Mouse (Mus musculus) cerebellum, postnatal 14 days (tissue): ENCODE measurements at regions not wholly inside any gene's neighbourhood (a gene's known extent, or its start where the extent isn't known, plus 50 kb on each side); places are given as distances from the start of the nearest gene placed in this dataset.

ENCODE experiments used
- DNase-seq, 2 experiments: peaks; one replicate each; pipeline ENCODE4 v3.0.0; 2021; ENCODE audit warnings: mixed read lengths in 2 of 2

DNA sequence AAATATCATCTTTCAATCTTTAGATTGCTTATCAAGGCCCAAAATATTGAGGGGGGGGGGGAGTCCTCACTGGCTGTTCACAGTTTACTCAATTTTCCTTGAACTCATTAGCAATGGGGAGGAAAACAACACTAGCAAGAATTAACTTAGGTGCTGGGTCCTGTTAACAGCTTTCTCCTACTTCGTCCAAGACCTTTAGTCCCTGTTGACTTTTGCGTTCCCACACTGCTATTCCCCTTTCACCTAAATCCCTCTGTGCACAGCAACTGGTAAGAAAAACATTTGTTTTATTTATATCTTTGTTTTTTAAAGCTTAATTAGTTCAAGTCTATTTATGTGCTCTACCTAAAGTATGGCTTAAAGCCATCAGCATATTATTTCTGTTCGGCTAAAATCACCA, 240.3 kb downstream of the Rnf152 start:
- no peak for DNase-seq

DNA sequence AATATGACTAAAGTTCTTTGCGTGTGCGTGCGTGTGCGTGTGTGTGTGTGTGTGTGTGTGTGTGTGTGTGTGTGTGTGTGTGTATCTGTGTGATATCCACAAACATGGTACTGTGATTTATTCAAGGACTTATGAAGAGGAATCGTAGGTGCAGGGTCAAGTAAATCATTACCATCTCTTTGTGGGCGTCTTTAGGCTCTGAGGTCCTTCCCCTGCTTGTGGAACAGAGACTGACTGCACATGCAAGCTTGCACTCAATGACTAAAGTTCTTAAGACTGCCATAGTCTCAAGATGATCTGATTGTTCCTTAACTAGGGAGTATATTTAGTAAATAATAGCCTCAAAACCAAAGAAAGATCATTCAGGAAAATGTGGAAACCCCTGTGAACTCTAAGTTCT, 241.1 kb downstream of the Rnf152 start:
- no peak for DNase-seq

DNA sequence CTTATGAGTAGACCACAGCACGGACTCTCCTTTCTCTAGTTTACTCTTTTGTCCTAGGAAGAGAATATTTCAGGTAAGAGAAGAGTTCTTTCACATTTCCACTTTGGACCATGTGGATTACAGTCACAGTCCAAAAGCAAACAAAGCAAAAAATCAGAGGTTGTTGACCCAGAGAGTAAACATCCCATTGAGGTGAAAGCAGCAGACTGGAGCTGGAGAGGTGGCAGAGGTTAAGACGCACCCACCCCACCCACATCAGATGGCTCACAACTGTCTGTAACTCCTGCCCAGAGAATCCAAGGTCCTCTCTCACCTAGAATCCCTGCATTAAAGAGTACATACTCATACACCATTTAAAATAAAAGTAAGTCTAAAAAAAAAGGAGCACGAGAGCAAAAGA, 241.7 kb downstream of the Rnf152 start:
- DNase-seq = no peak

DNA sequence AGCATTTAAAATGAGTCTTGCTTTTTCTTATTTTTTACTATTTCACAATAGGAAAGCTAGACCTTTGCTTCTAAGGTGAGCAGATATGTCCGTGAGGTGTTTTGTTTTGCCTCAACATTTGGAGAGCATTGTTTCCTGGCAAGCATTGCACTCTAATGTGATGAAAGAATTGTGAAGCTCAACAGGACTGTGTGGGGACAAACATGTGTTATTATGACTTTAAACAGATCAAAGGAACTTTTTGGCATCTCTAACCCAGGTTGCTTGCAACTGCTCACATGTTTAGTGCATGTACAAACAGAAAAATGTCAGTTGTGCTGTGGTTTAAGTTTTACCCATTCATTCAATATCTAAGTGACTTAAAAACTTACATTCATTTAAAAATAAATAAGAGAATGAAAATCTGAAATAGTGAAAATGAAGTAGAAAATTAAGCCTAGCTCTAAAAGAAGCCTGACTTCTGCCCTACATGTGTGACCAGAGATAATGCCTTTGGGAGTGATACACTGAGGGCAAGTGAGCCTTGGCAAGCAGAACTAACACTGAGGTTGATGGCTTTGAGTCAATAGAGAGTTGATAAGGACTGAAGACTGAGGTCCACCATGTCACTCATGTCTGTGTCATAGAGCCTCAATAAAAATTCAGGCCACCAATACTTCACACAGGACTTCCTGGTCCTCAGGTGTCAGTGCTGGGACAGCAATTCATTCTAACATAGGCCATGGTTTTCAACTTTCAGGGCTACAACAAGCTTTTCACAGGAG, 243.6 kb downstream of the Rnf152 start:
- no peak for DNase-seq

DNA sequence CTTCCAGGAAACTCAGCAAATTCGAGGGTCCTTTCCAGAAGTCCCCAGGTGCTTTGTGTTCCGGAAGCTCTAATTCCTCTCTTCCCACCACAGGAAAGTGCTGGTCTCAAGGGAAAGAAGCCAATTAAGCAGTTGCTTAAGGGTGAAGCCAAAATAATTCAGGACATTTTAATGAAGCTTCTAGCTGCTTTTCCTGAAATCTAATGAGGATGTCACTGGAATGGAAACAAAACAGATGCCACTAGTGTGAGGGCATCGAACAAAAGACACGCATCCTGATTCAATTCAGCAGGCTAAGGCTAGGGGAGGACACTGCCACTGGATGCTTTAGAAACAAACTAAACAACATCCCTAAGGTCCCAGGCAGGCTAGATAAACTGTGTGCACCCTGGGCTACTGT, 245.3 kb downstream of the Rnf152 start:
- peak; percentile 14 to 42 for DNase-seq

DNA sequence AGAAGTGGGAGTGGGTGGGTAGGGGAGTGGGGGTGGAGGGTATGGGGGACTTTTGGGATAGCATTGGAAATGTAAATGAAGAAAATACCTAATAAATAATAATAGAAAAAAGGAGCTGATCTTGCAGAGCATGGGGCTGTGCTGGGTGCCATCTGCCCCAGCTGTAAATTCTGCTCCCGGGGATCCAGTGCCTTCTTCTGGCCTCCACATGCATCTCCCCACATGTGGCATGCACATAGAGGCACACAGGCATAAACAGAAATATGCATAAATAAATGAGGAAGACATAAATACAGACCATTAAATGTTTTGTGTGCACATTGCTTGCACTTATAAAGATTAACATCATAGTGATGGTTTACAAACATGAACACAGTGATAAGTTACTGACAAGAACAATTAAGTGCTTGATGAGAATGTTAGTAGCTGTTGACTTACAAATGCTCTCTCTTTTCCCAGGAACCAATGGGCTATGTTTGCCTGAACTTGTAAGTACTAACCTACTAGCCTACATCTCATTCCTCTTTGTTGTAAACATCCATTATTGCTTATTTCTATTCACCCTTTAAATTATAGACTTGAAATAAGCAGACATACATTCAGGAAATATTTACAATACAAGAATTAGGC, 245.8 kb downstream of the Rnf152 start:
- no peak for DNase-seq

DNA sequence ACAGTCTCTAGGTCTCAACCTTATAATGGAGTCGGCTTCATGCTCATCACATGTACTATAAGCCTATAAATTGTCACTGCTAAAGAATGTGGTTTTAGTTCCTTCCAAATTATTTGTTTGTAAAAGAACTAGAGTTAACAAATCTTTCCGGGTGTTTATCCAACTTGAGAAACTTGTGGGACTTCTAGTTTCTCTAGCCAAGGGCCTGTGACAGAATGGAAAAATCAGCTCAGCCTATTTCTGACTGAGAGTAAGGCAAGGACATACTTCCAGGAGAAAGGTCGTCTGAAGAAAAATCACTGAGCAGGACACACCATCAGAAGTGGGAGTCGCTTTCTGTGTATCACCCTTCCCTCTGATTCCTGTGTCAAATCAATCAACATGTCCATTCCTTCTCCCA, 248.7 kb downstream of the Rnf152 start:
- DNase-seq = no peak

DNA sequence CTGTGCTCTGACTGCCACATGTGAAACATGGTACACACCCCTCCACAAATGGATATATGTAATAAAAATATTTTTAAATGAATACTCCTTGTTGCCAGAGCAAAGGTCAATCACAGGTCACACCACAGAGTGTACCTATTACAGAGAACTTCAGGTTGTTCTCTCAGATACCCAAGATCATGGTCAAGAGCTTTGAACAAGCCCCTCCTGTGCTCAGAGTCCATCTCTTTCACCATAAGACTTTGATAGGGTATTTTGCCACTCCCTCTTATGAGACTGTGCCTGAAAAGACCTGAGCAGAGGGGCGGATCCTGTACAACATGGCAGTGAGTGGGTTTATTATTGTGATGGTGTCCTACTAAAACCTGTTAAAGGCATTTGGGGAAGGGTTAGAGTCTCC, 249.3 kb downstream of the Rnf152 start:
- no peak for DNase-seq

DNA sequence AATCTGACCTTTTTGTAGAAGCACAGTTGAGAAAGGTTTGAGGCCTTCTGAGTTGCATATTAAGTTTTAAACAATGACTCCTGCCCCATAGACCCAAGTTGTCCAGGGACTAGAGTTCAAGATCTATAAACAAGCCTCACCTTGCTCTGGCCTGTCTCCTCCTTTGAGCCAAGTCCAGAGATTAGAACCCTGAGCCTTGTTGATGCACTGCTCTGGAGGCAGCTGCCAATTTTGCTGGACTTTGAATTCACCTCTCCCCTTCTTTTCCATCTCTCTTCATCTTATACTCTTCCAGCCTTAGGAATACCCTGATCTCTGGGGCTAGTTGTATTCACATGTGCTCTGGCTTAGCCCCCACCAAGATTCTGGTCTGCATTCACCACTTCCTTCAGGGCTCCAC, 251.3 kb downstream of the Rnf152 start:
- DNase-seq = no peak

DNA sequence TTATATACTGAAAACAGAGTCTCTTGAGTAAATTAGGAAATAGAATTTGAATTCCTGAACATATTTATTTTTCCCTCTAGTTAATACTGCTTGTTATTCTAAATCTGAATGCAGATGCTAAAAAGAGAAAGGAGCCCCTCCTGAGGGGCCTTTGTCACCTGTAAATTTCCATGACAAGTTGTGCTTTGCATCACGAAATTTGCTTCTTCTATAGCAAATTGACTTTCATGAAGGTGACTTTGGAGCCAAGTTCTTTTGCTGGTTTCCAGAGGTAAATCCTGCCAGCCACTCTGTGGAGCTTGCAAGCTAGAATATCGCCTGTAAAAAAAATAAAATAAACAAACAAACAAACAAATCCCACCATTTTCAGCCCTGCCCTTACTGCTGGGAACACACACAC, 261.4 kb downstream of the Rnf152 start:
- DNase-seq = no peak

DNA sequence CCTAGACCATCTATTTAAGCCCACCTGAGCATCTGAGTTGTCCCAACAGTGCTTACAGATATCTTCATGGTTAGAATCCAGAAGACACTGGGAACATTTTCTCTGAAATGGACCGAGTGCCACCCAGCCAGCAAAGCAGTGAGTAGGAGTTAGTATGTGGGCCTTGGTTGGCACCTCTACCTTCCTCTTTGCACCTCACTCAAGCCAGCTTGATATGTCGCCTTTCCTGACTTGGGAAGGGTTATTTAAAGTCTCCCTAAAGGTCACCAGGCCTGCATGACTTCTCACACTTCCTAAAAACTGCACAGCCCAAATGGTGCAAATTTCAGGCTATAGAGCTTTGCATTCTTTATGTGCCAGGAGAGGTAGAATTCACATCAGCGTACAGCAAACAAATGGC, 262.0 kb downstream of the Rnf152 start:
- DNase-seq = no peak

DNA sequence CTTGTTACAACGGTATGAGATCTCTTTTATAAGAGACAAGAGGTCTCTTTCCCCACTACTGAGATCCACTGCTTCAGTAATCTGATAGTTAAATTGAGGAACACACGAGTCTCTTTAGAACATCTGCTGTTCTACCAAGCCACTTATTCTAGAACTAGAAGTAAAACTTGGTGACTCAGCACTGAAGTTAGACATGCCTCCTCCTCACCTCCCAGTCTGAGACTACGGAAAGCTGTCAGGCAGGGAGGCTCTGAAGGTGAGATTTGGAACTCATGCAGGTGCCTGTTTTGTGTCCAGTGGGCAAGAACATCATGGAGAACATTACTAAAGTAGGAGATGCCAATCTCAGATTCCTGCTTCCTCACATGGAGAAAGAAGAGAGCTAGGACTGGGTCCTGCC, 262.6 kb downstream of the Rnf152 start:
- DNase-seq = no peak

DNA sequence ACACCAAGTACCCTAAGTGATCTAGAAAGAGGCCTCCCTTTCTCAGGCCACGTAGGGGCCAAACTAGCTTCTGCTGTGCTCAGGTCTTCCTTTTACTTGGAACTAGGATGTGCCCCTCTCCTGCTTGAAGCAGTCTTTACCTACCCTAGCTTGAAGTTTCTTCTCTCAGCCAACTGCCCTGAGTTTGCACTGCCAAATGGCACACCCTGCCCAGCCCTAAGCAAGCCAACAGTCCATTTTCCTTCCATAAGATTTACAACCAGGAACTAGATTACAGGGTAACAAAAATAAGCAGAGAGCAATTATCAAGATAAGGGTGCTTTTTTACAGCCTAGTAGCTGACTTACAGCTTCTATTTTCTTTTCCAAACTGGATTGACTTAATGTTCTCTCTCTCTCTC, 263.5 kb downstream of the Rnf152 start:
- DNase-seq = no peak

DNA sequence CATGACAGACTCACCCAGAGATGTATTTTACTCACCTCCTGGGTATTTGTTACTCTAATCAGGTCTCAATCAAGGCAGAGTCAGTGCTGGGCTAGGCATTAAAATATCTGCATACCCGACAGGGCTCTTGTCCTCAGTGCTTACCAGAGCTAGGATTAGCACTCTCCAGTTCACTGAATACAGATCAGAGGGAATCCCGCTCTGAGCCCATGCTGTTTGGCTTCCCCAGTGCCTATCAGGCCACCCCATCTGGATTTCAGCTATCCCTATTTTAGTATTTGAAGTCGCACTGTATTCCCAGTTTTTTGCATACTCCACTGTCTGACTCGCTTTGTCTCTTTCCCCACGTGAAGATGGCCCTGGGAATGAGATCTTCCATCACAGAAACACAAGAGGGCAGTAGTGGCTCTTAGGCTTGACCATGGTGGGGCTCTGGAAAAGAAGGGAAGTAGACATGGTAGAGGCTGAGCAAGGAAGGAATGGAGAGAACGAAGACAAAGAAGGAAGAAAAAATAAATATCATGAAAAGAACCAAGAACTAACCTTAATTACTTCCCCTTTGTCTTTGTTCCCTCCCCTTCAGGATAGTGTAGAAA, 264.1 kb downstream of the Rnf152 start:
- DNase-seq = peak; percentile 48 to 57

DNA sequence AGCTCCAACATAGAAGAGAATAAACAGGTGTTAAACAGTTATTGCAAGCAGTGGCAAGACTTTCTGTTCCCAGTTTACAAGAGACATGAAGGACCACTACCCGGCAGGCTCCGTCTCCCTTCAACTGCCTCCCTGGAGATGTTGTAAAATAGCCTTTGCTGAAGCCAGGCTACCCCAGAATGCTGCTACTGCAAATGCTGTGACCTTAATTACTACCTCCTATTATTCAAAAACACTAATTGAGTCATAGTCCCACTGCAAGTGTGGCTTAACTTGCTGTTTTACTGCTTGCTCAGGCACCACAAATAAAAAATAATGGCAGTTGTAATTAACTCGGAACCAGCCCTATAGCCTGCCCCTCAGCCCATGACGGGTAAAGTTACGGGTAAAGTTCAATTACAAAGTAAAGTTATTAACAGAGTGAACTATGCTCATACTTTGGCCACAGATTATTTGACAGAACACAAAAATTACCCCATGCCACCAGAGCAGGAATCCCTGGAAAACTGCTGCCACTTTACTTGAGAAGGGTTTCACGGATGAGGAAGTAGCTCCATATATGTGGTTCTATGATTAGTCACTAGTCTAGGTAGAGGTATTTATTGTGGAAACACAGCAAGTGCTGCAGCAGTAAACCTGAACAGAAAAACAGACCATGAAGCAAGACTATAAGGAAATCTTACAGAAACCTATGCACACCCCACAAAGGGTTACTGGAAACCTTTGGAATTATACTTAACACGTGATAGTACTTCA, 267.6 kb downstream of the Rnf152 start:
- no peak for DNase-seq

DNA sequence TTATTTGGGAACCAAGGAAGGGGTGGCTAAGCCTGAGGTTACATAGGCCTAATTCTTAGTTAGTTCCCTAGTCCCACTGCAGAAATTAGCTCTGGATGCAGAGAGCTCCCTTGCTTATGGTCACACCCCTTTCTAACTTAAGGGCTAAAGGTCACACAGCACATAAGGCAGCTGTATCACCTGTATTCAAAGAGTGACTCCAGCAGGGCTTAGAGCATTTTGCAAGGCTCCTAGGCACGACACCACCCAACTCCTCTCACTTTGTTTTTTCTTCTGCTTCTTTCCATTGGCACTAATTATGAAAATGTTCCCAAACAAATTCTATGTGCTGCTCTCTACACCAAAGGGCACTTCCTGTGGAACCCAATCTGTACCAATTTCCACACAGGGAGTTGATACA, 268.9 kb downstream of the Rnf152 start:
- no peak for DNase-seq

DNA sequence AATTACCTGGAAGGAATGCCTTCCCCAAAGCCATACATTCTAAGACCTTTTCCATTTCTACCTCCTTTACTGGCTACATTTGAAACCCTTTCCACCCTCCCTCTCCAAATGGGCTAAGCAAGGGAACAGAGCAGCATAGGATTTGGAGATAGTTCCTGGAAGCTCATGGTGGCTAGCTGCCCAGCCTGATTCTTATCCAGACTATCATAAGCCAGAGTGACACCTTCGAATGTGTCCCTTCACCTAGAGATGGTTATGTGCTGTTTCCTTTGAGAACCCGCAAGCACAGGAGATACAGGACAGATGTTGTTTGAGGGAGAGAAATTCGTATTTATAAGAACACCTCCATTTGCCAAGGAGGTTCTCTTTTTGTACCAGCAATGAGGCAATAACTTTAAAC, 272.0 kb downstream of the Rnf152 start:
- DNase-seq = peak; percentile 26 to 46

DNA sequence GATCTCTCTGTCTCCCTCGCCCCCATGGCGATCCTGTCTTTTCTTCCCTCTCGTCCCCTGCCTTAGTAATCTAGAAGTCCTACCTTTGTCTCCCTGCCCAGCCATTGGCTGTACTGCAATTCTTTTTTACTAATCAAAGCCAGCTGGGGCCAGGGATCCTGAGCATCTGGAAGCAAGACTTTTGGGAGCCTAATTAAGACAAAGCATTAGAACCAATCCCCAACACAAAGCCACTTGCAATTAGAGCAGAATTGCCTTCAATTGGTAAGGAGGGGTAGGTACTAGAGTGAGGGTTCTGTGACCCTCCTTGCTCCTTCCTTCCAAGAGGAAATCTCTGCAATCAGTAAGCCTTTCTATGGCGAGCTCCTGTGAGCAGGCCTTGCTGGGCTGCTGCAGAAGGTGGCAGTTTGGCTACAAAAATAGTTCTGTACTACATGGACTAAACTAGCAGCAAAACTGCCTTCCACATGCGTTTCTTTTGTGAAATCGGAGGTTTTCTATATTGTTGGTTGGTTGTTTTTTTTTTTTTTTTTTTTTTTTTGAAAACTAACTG, 272.9 kb downstream of the Rnf152 start:
- DNase-seq = no peak

DNA sequence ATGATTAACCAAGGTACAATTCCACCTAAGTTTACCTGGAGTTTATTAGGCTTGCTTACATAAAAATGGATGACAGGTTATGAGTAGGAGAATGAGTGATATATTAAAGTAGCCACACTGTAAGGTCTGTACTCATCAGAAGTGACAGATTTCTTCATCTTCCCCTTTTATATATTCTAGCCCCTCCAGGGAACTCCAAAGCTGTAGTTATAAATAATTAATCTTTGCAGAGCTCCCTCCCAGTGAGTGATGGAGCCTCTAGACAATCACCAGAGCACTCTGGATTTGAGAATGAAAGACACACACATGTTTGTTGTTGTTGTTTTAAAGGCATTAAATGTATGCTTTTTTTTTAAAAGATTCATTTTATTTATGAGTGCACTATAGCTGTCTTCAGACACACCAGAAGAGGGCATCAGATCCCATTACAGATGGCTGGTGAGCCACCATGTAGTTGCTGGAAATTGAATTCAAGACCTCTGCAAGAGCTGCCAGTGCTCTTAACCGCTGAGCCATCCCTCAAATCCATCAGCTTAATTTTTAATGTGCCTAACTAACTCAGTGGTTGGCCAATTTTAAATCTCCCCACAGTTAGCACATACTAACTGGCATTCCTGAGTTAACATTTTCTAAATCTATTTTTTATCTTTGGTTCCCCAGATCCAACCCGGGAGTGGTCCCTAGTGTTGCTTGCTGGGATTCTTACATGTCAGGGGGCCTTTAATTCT, 273.5 kb downstream of the Rnf152 start:
- DNase-seq = no peak

DNA sequence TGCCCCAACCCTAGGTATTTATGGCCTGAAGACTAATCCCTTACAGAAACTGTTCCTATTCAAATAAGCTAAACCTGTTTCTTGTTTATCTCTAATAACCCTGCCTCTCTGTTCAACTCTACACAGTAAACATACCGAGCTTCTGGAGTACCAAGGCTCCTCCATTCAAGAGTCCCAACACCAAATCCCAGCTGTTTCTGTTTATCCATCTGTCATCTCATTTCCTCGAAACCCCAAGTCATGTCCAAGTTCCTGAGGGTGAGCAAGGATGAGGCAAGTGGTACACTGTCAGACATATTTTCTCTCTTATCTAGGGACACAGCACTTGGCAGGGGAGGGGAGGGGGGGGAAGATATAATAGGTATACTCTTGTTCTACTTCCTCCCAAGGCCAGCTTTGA, 274.6 kb downstream of the Rnf152 start:
- DNase-seq = no peak

DNA sequence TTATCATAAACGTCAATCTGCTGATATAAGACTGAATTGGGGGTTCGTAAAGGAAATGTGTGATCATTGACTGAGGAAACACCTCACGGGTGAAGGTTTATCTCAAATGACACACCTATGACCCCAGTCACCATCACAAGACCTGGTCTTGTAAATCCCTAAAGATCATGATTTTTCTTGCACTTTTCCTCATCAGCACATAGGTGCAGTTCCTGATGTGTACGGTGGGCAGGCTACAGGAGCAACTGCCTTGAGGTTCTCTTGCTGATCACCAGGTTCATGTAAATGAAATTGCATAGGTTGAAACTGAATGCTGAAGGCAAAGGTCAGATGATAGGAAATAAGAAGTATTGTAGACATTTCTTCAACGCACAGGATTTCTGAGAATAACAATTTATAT, 277.1 kb downstream of the Rnf152 start:
- no peak for DNase-seq

DNA sequence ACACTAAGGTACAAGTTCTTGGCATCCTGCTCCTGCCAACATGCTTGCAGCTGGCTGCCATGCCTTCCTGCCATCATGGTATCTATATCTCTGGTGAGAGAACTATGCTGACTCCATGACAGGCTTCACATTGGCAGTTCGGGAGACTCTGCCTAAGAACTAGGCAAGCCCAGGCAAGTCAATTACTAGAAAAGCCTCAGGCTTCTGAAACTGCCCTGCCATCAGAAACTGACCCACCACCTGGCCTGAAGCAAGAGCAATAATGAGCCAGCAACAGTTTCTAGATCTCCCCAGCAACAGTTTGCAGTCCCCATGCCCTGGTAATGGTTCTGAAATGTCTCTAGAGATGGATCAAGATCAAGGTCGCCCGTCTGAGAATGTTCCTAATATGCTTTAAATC, 280.8 kb downstream of the Rnf152 start:
- DNase-seq = no peak

DNA sequence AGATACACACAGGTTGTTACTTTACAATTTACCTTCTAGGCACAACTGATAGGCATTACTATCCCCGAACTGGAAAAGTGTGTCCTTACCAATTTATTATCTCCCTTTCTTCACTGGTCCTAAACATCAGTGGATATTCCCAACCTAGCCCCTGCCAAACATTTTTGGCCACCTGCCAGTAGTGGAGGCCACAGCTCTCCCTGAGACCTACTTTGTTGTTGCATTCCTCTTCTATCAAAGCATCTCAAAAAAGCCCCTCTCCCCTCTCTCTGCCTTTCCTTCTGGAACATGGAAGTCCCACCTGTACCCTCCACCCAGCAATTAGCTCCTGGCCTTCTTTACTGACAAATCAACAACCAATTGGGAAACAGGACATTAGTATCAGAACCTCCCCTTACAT, 282.2 kb downstream of the Rnf152 start:
- peak; percentile 69 to 70 for DNase-seq
